Mouse (Mus musculus): ENCODE measurements at regions not wholly inside any gene's neighbourhood (a gene's known extent, or its start where the extent isn't known, plus 50 kb on each side); places are given as distances from the start of the nearest gene placed in this dataset.

- TF ChIP-seq CTCF (IDR thresholded peaks at IDR 0.05; ENCODE audit: insufficient read depth, low read length) (no peak), POLR2A (IDR thresholded peaks at IDR 0.05; ENCODE audit: borderline replicate concordance, extremely low read depth, low read depth, low read length) (no peak)
Observed at GRCm38 (mm10) chr9:93857937-93858336, 679.9 kb downstream of the 1190002N15Rik start.
